Mouse (Mus musculus): ENCODE results near the gene Skap1.

GRCm38 (mm10) chr11:96550960-96551703, 86.7 kb downstream of the Skap1 start:
- TF ChIP-seq CTCF (IDR thresholded peaks at IDR 0.05; ENCODE audit: control insufficient read depth, insufficient read depth, low read length) (no peak), POLR2A (IDR thresholded peaks at IDR 0.05; ENCODE audit: borderline replicate concordance, control insufficient read depth, low read depth, low read length) (no peak)
